Mouse (Mus musculus) forebrain, embryonic 11.5 days (tissue): ENCODE results near the gene Ubxn1. TPM values are rescaled to one million over a fixed set of nuclear protein-coding genes. Genes with fewer than 3 reads are reported as not detected.
"Not testable (repeated sequence)": the region's sequence is repeated elsewhere in the genome, so short reads cannot be mapped to it uniquely, and the experiment has no call there.

Experiments used
- ATAC-seq: fragments of 200-750 bp; cut with Nextera tagmentation; replicated peaks from 2 replicates; pipeline ENCODE4 v1.8.0; 2017; ENCODE audit warnings: moderate TSS enrichment; ENCODE audit not compliant: low FRiP score
- DNase-seq: peaks from one replicate; pipeline ENCODE4 v3.0.0-alpha.2; 2017; ENCODE audit warnings: low spot score
- H3K27ac ChIP-seq: fragments of 300-500 bp; sonication (generic); 2 replicates; pipeline ENCODE4 v1.5.1; 2014; ENCODE audit warnings: low read depth, low read length
- H3K27me3 ChIP-seq: fragments of 300-500 bp; sonication (generic); 2 replicates; pipeline ENCODE4 v1.6.1; 2014; ENCODE audit warnings: mild to moderate bottlenecking, low read length, mixed read lengths; ENCODE audit not compliant: control insufficient read depth, insufficient read depth
- H3K36me3 ChIP-seq: fragments of 300-500 bp; sonication (generic); 2 replicates; pipeline ENCODE4 v1.6.1; 2014; ENCODE audit warnings: mild to moderate bottlenecking, low read length, moderate library complexity, mixed read lengths; ENCODE audit not compliant: control insufficient read depth, insufficient read depth
- H3K4me1 ChIP-seq: fragments of 300-500 bp; sonication (generic); replicated peaks from 2 replicates; pipeline ENCODE4 v1.6.1; 2014; ENCODE audit warnings: low read length, mixed read lengths; ENCODE audit not compliant: control insufficient read depth, insufficient read depth
- H3K4me2 ChIP-seq: fragments of 300-500 bp; sonication (generic); 2 replicates; pipeline ENCODE4 v1.6.1; 2014; ENCODE audit warnings: low read depth, mild to moderate bottlenecking, low read length, moderate library complexity, mixed read lengths; ENCODE audit not compliant: severe bottlenecking
- H3K4me3 ChIP-seq: fragments of 300-500 bp; sonication (generic); 2 replicates; pipeline ENCODE4 v1.5.1; 2014; ENCODE audit warnings: low read depth, low read length
- H3K9ac ChIP-seq: fragments of 300-500 bp; sonication (generic); 2 replicates; pipeline ENCODE4 v1.6.1; 2014; ENCODE audit warnings: low read length
- H3K9me3 ChIP-seq: fragments of 300-500 bp; sonication (generic); 2 replicates; pipeline ENCODE4 v1.6.1; 2016; ENCODE audit warnings: low read length, mixed read lengths; ENCODE audit not compliant: control insufficient read depth
- WGBS: fragments of 180-500 bp; shearing (Covaris S2); extraction: QIAGEN DNeasy Blood & Tissue Kit; methylation state at CpG from one replicate; pipeline ENCODE4 v1.1.7; 2014; 5-methylcytosine and 5-hydroxymethylcytosine counted together
- polyA plus RNA-seq: library from polyadenylated mRNA; unstranded; fragments of >200 nt; fragmentation: Nextera tagmentation; extraction: Ambion mirVana; gene quantifications from 2 replicates; pipeline ENCODE4 v1.2.1, GENCODE M21; 2014

Gene Ubxn1
- polyA plus RNA-seq, 1 experiment from 2014 or later = 178 TPM

- peak within 1 kb of the TSS; percentile 76 for H3K4me2 ChIP-seq
- H3K27me3 ChIP-seq = no peaks in the 10 kb centered on the region
- H3K4me1 ChIP-seq = no peaks in the 10 kb centered on the region; the same call in 1 of the 2 replicates
- peak within 1 kb of the TSS; percentile 79 for H3K9ac ChIP-seq
- H3K4me3 ChIP-seq = peak within 1 kb of the TSS; percentile 50
- WGBS = under 1% methylated on average over 58 of the region's 58 CpGs
- H3K36me3 ChIP-seq = no peaks in the 10 kb centered on the region; the same call in 1 of the 2 replicates
- DNase-seq = peak; percentile 97
- peak within 1 kb of the TSS; percentile 67 for H3K27ac ChIP-seq
- peak; percentile 96 for ATAC-seq
- no peaks in the 10 kb centered on the region for H3K9me3 ChIP-seq
These were observed 17.5 kb downstream of the Ubxn1 start, which contains the start of the genes 1810009A15Rik and Gm49416 for GRCm38 (mm10) chr19:8888511-8889385. Gene 1810009A15Rik, plus strand, starts transcription at chr19:8888853. Gene Gm49416, plus strand, starts transcription at chr19:8888926.

- 3% methylated on average over 54 of the region's 54 CpGs for WGBS
- peak; percentile 91 for DNase-seq
- Histone ChIP-seq H3K27me3 (no peaks in the 10 kb centered on the region), H3K27ac (peak within 1 kb of the TSS; percentile 25), H3K4me3 (peak within 1 kb of the TSS; percentile 61), H3K36me3 (no peaks in the 10 kb centered on the region; the same call in 1 of the 2 replicates), H3K9ac (peak within 1 kb of the TSS; percentile 89), H3K9me3 (no peaks in the 10 kb centered on the region), H3K4me1 (peaks cover 5% of the 10 kb centered on the region; the same call in 1 of the 2 replicates), H3K4me2 (peak within 1 kb of the TSS; percentile 65)
- ATAC-seq = peak; percentile 53
These were observed 21.8 kb downstream of the Ubxn1 start, which contains the start of gene Ints5 for GRCm38 (mm10) chr19:8892829-8893766. Gene Ints5, plus strand, starts transcription at chr19:8893005.

GRCm38 (mm10) chr19:8895397-8895960 lies 24.2 kb downstream of the Ubxn1 start:
- Histone ChIP-seq H3K4me3 (no peak overlapping the region), H3K36me3 (no peaks in the 10 kb centered on the region; the same call in 1 of the 2 replicates), H3K27ac (no peak overlapping the region), H3K9me3 (no peaks in the 10 kb centered on the region), H3K4me1 (peaks cover 11% of the 10 kb centered on the region), H3K4me2 (no peak overlapping the region), H3K27me3 (no peaks in the 10 kb centered on the region), H3K9ac (no peak overlapping the region; the same call in 1 of the 2 replicates)
- no peak for DNase-seq
- 96% methylated on average over 9 of the region's 9 CpGs for WGBS
- ATAC-seq = no peak

- not testable (repeated sequence) for H3K9ac ChIP-seq, H3K27ac ChIP-seq, H3K4me2 ChIP-seq, ATAC-seq, H3K4me3 ChIP-seq, H3K9me3 ChIP-seq, H3K27me3 ChIP-seq, DNase-seq, H3K36me3 ChIP-seq
- H3K4me1 ChIP-seq = peaks cover 11% of the 10 kb centered on the region
- WGBS = 89% methylated on average over 5 of the region's 5 CpGs
These were observed 24.9 kb downstream of the Ubxn1 start for GRCm38 (mm10) chr19:8896231-8896630.

- H3K4me1 ChIP-seq = peaks cover 11% of the 10 kb centered on the region
- ATAC-seq (peak; percentile 55), DNase-seq (peak; percentile 66)
- peak overlapping the region; percentile 37; the same call in 1 of the 2 replicates for H3K27ac ChIP-seq
- not testable (repeated sequence) for H3K36me3 ChIP-seq, H3K9me3 ChIP-seq, H3K27me3 ChIP-seq
- H3K9ac ChIP-seq = peak overlapping the region; percentile 79
- 29% methylated on average over 21 of the region's 21 CpGs for WGBS
- H3K4me2 ChIP-seq = peak overlapping the region; percentile 89
- peak overlapping the region; percentile 97 for H3K4me3 ChIP-seq
These were observed 26.0 kb downstream of the Ubxn1 start for GRCm38 (mm10) chr19:8897211-8897864.

- no peaks in the 10 kb centered on the region for H3K27me3 ChIP-seq
- H3K36me3 ChIP-seq = peaks cover 2% of the 10 kb centered on the region; the same call in 1 of the 2 replicates
- peak; percentile 98 for DNase-seq
- peak within 1 kb of the TSS; percentile 55; the same call in 1 of the 2 replicates for H3K27ac ChIP-seq
- peak within 1 kb of the TSS; percentile 89 for H3K4me2 ChIP-seq
- WGBS = under 1% methylated on average over 53 of the region's 53 CpGs
- no peaks in the 10 kb centered on the region for H3K9me3 ChIP-seq
- peaks cover 11% of the 10 kb centered on the region for H3K4me1 ChIP-seq
- peak within 1 kb of the TSS; percentile 97 for H3K4me3 ChIP-seq
- ATAC-seq = peak; percentile 99
- peak within 1 kb of the TSS; percentile 79 for H3K9ac ChIP-seq
These were observed 26.7 kb downstream of the Ubxn1 start, which contains the start of gene Ganab for GRCm38 (mm10) chr19:8897865-8898495. Gene Ganab, plus strand, starts transcription at chr19:8898071.

- peak overlapping the region; percentile 89 for H3K4me2 ChIP-seq
- no peaks in the 10 kb centered on the region for H3K9me3 ChIP-seq
- no peaks in the 10 kb centered on the region for H3K27me3 ChIP-seq
- H3K4me1 ChIP-seq = peaks cover 11% of the 10 kb centered on the region
- no peak for ATAC-seq
- WGBS = 15% methylated on average over 13 of the region's 13 CpGs
- no peak overlapping the region for H3K27ac ChIP-seq
- peak overlapping the region; percentile 97 for H3K4me3 ChIP-seq
- H3K36me3 ChIP-seq = peaks cover 2% of the 10 kb centered on the region; the same call in 1 of the 2 replicates
- no peak for DNase-seq
- H3K9ac ChIP-seq = peak overlapping the region; percentile 79
These were observed 27.3 kb downstream of the Ubxn1 start for GRCm38 (mm10) chr19:8898576-8898975.
